ENCODE assay signal across 9 mouse cellular contexts in the genomic region with DNA sequence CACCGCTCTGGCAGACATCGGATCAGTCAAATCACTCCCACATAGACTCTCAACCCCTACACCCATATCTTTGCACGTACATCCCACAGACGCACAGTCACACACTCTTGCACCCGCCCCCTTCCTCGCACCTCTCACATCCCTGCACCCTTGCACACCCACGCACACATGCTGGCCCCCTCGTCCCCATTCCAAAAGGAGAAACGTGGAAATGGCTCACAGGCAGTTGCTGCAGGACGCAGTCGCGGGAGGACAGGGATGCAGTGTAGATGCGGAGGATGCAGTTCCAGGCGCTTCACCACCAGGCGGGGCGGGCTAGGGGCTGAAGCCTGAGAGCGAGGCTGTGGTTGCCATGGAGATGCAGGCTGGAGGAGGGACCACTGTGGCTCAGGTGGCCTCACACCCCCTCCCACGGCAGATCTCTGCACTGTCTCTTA. TPM values are rescaled to one million over a fixed set of nuclear protein-coding genes. Genes with fewer than 3 reads are reported as not detected.
DNase-seq lines count a peak whose midpoint lies in the region; ATAC-seq and TF ChIP-seq lines count a peak whose summit lies in the region.
"Had no signal": no experiment of that assay in that cellular context is flagged by ENCODE, and none has a peak within 500 bp of the region (broad histone marks: within the 10 kb centered on the region; RNA-seq: fewer than 3 reads in every experiment).

A gene (minus strand): TSS at position 307 of the 437 bp plus-strand sequence.

- no peaks in the 10 kb centered on the region for H3K36me3 ChIP-seq in lung, postnatal 0 days (ENCODE audit: insufficient read depth, low read length)
- H3K36me3 ChIP-seq in midbrain, embryonic 12.5 days = no peaks in the 10 kb centered on the region

- no peak within 1 kb of the TSS for H3K4me3 ChIP-seq in lung, postnatal 0 days (ENCODE audit: low read depth, low read length)
- peak within 1 kb of the TSS; percentile 42 for H3K4me3 ChIP-seq in midbrain, embryonic 12.5 days

- peak; percentile 27 for DNase-seq in lung, postnatal 0 days (ENCODE audit: low spot score)
- DNase-seq in lung, adult 18-20 months = no peak
- DNase-seq in cerebellum, postnatal 36 days = peak; percentile 75 to 79
- DNase-seq in frontal cortex, postnatal 25 days (ENCODE audit: low spot score in 2 of 2) = peak; percentile 70 to 85
- DNase-seq in left cerebral cortex, adult 18-20 months (ENCODE audit: low spot score in 2 of 2) = peak; percentile 90 to 93
- DNase-seq in testis, postnatal 10 days (ENCODE audit: low spot score) = peak; percentile 74

- 7% methylated on average over 17 of the region's 18 CpGs for WGBS in lung, postnatal 0 days
- WGBS in midbrain, embryonic 12.5 days = 3% methylated on average over 18 of the region's 18 CpGs

- H3K4me1 ChIP-seq in lung, postnatal 0 days (ENCODE audit: insufficient read depth, low read depth, low read length) = no peaks in the 10 kb centered on the region
- H3K4me1 ChIP-seq in midbrain, embryonic 12.5 days = peaks cover 26% of the 10 kb centered on the region

- H3K27ac ChIP-seq in lung, postnatal 0 days (ENCODE audit: low read length) = no peak within 1 kb of the TSS
- H3K27ac ChIP-seq in midbrain, embryonic 12.5 days (replicated peaks) = peak within 1 kb of the TSS; percentile 66

- peak; percentile 57 for TF ChIP-seq CTCF in lung, postnatal 0 days (IDR thresholded peaks at IDR 0.05)

- no peak for ATAC-seq in lung, postnatal 0 days
- ATAC-seq in midbrain, embryonic 12.5 days (ENCODE audit: low FRiP score, low read depth) = peak; percentile 81
- ATAC-seq in inflammation-experienced regulatory T-cells, adult 6 months = no peak

- H3K9ac ChIP-seq in lung, postnatal 0 days (replicated peaks; ENCODE audit: low read depth) = no peak within 1 kb of the TSS
- peak within 1 kb of the TSS; percentile 4 for H3K9ac ChIP-seq in midbrain, embryonic 12.5 days (replicated peaks)

- no peak within 1 kb of the TSS for H3K4me2 ChIP-seq in lung, postnatal 0 days (replicated peaks; ENCODE audit: low read depth, low read length)
- H3K4me2 ChIP-seq in midbrain, embryonic 12.5 days (replicated peaks) = peak within 1 kb of the TSS; percentile 68

- 0 out of 2 replicates have a peak, but pooled peaks cover 21% of the 10 kb centered on the region for H3K27me3 ChIP-seq in lung, postnatal 0 days (replicated peaks; ENCODE audit: insufficient read depth, low read length)
- peaks cover 55% of the 10 kb centered on the region for H3K27me3 ChIP-seq in midbrain, embryonic 12.5 days

- TF ChIP-seq EP300 in lung, postnatal 0 days (IDR thresholded peaks at IDR 0.05) = no peak

- H3K9me3 ChIP-seq in lung, postnatal 0 days (ENCODE audit: low read length) = no peaks in the 10 kb centered on the region
- H3K9me3 ChIP-seq in midbrain, embryonic 12.5 days = no peaks in the 10 kb centered on the region

RNA-seq across cellular contexts. Expression of the gene that starts here (rescaled TPM):
- 0.29 TPM in 2 replicates for polyA plus RNA-seq in lung, postnatal 0 days (2015; fragmentation: Nextera tagmentation; extraction: Ambion mirVana)
- 100 to 1,000 TPM; 188 to 210 TPM for total RNA-seq in left cerebral cortex, adult 18-20 months (2021)
- polyA plus RNA-seq in midbrain, embryonic 12.5 days (2016; fragmentation: Nextera tagmentation; extraction: Ambion mirVana) = 21.4 and 22.3 TPM in 2 replicates
- not detected for polyA plus RNA-seq in inflammation-experienced regulatory T-cells, adult 6 months (2017; shearing (Covaris generic))
- total RNA-seq: neutrophil, adult 5-6 weeks had no signal

Comparison
In these comparisons a context has a peak if more than half of its experiments do, and no peak if none do; other contexts are left out.
1. RNA of the gene that starts here (polyA plus RNA-seq): 21.4 to 22.3 TPM in midbrain, embryonic 12.5 days; 0.29 TPM in lung, postnatal 0 days and not detected in inflammation-experienced regulatory T-cells, adult 6 months; every median in the first group is over 10 times any median in the second.
2. Peak in DNase-seq in lung, postnatal 0 days; RNA of the gene not detected or under 1 TPM.
3. DNase-seq: peak in cerebellum, postnatal 36 days (2 of 2), frontal cortex, postnatal 25 days (2 of 2), left cerebral cortex, adult 18-20 months (2 of 2) and testis, postnatal 10 days (single experiment); none in lung, adult 18-20 months (0 of 2).